Mouse (Mus musculus) natural killer cell, adult 2 months (primary cell): ENCODE results near the gene Irf7.

Source experiments
- DNase-seq, 2 experiments: peaks; one replicate each; pipeline ENCODE4 v3.0.0; 2022; ENCODE audit warnings: low spot score in 2 of 2

Gene Irf7

DNA sequence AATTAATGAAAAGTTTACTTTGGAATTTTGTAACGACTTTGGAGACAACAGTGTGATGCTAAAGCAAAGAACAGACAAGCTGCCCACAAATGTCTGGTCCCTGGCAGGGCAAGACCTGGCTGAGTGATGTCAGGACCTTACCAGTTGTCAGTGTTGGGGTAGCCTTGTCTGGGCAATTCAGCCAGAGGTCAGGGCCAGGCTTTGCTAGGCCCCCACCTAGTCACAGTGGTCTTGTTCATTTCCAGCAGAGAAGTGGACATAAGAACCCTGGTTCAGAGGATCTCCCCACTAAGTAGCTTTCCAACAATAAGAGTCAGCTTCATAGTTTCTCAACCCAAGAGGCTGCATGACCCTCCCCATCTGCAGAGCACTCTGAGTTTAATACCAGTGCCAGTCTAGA lies 45.9 kb downstream of the Irf7 start:
- no peak for DNase-seq

DNA sequence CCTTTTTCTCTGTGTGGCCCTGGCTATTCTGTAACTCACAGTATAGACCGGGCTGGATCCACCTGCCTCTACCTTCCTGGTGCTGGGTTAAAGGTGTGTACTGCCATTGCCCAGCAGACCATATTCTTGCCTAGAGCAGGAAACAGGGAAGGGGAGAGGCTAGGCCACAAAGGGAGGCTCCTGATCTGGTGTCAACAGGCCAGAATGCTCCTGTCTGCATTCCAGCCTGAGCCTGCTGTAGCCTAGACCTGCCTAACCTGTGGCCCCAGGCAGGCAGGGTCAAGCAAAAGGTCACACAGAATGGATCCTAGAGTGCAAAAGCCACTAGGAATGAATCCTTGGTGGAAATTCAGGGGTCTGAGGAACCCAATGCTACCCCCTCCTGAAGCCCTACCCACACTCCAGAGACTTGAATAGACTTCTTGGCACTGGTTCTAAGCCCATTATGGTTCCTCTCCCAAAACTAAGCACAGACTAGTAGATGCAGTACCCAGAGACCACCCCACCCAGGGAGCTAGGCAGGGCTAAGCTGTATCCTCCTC lies 46.7 kb downstream of the Irf7 start:
- no peak for DNase-seq

DNA sequence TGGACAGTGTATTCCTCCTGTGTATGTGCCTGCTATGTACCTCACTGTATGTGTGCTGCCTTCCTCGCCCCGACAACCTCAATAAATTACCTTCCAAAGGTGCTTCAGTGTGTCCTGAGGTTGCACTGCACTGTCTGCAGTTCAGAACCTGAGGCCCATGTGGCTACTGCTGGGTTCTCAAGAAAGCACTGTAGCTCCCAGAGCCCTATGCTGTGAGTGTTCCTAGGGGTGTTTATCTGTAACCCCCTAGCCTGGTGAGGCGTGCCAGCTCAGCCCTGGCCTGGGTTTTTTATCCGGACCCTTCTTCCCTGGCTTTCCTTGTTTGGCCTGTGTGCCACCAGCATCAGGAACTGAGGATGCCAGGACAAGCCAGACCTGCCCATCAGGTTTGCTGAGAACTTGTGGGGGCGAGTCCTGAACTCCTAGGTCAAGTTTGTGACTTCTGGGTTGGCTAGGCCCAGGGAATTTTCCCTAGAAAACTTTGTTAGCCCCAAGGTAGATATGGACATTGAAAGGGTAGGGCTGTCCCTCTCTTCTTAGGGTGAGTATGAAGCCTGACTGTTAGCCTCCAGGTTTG lies 47.6 kb downstream of the Irf7 start:
- no peak for DNase-seq

DNA sequence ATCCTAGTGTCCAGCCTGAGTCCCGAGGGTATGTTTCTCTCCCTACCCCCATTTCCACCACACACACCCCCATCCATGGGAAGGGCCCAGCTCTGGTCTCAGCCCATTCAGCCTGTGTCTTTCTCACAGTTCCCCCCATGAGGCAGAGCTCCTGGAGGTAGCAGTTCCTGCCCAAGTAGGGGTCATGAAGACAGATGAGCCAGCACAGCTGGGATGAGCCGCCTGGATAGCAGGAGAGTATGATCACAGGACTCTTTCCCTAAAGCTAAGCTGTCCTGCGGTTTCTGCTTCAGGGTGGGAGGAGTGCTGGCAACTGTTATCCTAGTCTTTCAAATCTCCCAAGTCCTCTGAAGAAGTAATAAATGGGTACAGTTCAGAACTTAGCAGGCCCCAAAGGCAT lies 48.1 kb downstream of the Irf7 start:
- DNase-seq, result no peak

DNA sequence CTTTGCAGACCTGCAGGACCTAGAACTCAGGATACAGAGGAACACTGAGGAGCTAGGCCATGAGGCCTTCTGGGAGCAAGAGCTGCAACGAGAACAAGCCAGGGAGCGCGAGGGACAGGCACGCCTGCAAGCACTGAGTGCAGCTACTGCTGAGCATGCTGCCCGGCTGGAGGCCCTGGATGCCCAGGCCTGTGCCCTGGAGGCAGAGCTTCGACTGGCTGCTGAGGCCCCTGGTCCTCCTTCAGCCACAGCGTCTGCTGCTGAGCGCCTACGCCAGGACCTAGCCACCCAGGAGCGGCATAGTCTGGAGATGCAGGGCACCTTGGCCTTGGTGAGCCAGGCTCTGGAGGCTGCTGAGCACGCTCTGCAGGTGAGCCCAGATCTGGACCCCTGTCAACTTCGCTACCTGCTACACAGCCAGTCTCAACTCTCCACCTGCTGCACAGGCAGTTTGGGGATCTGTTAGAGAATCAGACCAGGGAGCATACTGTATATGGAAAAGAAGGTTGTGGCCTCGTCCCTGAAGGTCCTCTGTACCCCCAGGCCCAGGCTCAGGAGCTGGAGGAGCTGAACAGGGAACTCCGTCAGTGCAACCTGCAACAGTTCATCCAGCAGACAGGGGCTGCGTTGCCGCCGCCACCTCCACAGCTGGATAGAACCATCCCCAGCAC lies 48.8 kb downstream of the Irf7 start:
- no peak for DNase-seq

DNA sequence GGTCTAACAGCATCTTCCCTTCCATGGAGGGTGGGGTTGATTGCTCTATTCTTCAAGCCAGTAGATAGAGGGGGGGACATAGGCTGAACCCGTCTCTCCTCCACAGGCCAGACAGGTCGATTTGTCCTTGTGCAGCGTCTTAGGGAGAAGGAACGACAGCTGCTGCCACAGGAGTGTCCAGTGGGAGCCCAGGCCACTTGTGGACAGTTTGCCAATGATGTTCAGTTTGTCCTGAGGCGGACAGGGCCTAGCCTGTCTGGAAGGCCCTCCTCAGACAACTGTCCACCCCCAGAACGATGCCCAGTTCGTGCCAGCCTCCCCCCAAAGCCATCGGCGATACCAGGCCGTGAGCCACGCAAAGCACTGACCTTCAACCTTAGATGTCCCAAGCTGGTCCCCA lies 49.4 kb downstream of the Irf7 start:
- DNase-seq, result no peak

DNA sequence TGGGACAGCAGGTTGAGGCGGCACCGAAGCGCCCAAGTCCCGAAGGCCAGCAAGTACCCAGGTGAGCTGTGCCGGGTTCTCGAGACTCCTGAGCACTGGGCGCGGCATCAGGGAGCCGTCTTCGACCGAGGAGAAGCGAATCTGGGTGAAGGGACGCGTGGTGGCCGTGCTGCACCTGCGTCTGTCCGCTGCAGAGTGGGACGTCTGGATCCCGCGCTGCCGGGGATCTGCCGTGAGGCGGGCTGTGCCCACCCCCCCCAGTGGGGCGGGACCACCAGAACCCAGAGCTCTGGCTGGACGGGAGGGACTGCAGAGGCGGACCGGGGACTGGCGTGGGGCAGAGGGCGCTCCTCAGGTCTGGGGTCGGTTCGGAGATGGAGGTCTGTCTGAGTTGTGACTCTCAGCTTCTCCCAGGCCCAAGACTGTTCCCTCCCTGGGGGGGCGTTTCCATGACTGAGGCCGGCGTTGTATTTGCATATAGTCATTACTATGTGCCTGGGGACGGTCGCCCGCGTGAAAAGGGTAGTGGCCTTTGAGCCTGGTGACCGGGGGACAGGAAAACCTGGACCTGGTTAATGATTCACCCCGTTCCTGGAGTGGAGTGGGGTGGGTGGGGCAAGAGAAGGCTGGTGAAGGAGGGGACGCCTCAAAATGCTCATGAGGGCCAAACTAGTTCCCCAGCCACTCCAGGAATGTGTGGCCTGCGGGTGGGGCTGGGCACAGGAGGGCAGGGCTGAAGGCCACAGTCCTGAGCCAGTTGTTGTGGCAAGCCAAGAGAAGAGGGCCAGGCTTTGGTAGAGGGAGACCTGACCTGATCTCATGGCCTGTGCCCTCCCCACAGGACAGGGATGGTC lies 50.2 kb downstream of the Irf7 start:
- DNase-seq, result peak in 1 of 2 experiments; percentile 46

DNA sequence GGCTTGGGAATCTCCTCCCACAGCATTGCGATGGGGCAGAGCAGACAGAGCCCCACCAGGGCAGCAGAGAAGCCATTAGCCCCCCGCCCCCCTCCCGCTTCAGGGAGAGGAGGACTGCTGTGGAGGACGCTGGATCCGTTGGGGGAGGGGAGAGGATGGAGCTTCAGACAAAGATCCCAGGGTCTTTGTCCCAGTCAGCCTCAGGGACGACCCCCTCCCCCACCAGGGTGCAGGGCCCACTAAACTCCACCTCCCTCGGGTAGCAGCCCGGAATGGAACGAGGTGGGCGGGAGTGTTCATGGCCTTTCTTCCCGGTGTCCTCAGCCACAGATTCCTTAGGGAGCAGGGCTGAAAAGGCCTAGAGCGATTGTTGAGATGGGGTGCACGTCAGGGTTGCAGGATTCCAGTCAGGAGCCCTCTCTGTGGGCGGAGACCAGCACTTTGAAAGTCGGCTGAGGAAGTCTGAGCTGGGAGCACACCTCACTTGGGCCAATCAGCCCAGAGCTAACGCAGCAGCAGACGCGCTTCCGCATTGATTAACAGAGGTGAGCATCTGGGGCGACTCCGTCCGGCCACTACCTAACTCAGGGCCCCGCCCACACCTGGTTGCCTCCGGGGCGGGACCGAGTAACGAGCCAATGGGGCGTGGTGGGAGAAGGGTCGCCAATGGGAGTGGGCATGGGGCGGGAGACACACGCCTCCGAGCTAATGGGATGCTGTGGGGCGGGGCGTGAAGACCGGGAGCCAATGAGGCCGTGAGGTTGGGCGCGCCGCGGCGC lies 51.0 kb downstream of the Irf7 start, which contains the start of gene Rassf7:
TSS of gene Rassf7 (plus strand) at position 760 of the 779 bp plus-strand sequence.
- DNase-seq, result peak; percentile 90 to 97

DNA sequence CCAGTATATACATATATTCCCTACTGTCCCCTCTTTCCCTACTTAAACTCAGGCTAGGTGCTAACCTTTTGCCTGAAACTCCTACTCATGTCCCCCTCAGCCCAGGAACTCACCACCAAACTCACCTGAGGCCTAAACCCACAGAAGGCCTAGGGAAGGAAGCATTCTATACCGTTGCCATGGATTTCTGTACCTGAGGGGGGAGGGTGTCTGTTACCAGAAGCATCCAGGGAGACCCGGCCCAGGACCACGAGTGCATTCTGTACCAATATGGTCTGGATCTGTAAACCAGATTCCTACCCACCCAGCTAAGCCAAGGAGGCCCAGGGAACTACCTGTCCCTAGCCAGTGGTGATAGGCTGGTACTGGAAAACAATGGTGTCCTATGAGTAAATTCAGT lies 52.0 kb downstream of the Irf7 start:
- no peak for DNase-seq

DNA sequence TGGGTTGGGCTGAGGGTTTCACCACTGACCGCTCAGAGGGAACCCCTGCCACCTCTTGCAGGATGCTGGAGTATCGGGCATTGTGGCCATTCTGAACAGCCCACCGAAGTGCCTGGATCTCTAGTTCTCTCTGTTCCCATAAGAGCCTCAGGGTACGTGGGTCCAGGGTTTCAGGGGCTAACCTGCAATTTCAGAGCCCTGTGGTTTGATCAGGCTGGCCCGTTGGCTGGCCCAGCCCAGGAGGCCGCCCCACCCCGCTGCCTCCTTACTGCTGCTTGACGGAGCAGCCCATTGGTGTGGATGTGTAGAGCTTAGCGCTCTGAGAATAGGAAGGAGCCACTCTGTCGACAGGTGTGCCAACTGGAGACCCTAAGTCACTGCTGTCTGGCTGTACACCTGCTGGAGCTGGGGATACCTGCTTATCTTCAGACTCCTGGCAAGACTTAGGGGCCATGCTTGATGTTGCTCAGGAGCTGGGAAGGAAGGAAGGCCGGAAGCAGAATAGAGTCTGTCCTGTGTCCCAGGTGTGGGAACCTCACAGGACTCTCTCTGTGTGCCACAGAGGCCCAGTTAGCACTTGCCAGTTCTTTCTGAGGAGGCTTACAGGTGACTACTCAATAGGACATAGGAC lies 52.6 kb downstream of the Irf7 start, which contains the start of gene Lmntd2:
TSS of gene Lmntd2 (minus strand) at position 476 of the 631 bp plus-strand sequence.
- DNase-seq, result no peak

DNA sequence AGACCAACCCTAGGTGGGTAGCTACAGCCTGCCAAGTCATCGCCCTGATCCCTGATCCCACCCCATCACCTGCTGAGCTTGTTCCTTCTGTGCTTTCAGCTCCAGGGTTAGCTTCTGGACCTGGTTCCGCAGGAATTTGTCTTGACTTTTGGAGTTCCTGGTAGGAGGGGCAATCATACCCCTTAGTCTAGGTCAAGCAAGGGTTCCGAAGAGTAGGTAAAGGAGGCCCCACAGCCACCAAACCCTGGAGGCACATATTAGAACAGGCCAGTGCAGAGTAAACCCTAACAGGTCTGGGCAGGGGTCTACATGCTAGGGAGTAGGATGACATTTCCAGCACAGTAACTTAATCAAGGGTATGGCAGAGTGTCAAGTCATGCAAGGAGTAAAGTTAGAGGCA lies 53.1 kb downstream of the Irf7 start:
- DNase-seq, result no peak
